Mouse (Mus musculus): ENCODE results near the gene Gpn3.

- TF ChIP-seq CTCF (IDR thresholded peaks at IDR 0.05; ENCODE audit: extremely low read depth, insufficient read depth, insufficient read length, insufficient replicate concordance) (no peak), POLR2A (IDR thresholded peaks at IDR 0.05; ENCODE audit: low read depth, low read length) (no peak)
Measured at GRCm38 (mm10) chr5:122402772-122403171, 31.1 kb downstream of the Gpn3 start.

Data from spleen, adult 2 months (tissue).